Mouse (Mus musculus) lung, embryonic 14.5 days (tissue): ENCODE measurements around the gene AU021092. TPM values are rescaled to one million over a fixed set of nuclear protein-coding genes. Genes with fewer than 3 reads are reported as not detected.
"Not testable (repeated sequence)": the region's sequence is repeated elsewhere in the genome, so short reads cannot be mapped to it uniquely, and the experiment has no call there.

Experiments
- ATAC-seq: fragments of 200-750 bp; cut with Nextera tagmentation; 2 replicates; pipeline ENCODE4 v1.8.0; 2017; ENCODE audit warnings: mild to moderate bottlenecking, moderate TSS enrichment, moderate library complexity; ENCODE audit not compliant: insufficient read depth
- DNase-seq: peaks from one replicate; pipeline ENCODE4 v3.0.0-alpha.2; 2015
- H3K27ac ChIP-seq: fragments of 300-500 bp; sonication (generic); 2 replicates; pipeline ENCODE4 v1.5.1; 2014; ENCODE audit warnings: low read depth, mild to moderate bottlenecking, moderate library complexity
- H3K27me3 ChIP-seq: fragments of 300-500 bp; sonication (generic); 2 replicates; pipeline ENCODE4 v1.6.1; 2014; ENCODE audit warnings: low read length, control low read depth; ENCODE audit not compliant: insufficient read depth
- H3K36me3 ChIP-seq: fragments of 300-500 bp; sonication (generic); 2 replicates; pipeline ENCODE4 v1.6.1; 2014; ENCODE audit warnings: control low read depth; ENCODE audit not compliant: insufficient read depth
- H3K4me1 ChIP-seq: fragments of 300-500 bp; sonication (generic); 2 replicates; pipeline ENCODE4 v1.6.1; 2014; ENCODE audit warnings: antibody characterized with exemption, control low read depth; ENCODE audit not compliant: insufficient read depth
- H3K4me2 ChIP-seq: fragments of 300-500 bp; sonication (generic); 2 replicates; pipeline ENCODE4 v1.6.1; 2014; ENCODE audit warnings: mild to moderate bottlenecking
- H3K4me3 ChIP-seq: fragments of 300-500 bp; sonication (generic); 2 replicates; pipeline ENCODE4 v1.5.1; 2014; ENCODE audit warnings: low read depth, low read length
- H3K9ac ChIP-seq: fragments of 300-500 bp; sonication (generic); 2 replicates; pipeline ENCODE4 v1.6.1; 2014
- H3K9me3 ChIP-seq: fragments of 300-500 bp; sonication (generic); 2 replicates; pipeline ENCODE4 v1.6.1; 2016; ENCODE audit warnings: low read depth, low read length, control low read depth
- CTCF ChIP-seq: IDR thresholded peaks from 2 replicates; pipeline ENCODE4 v1.5.1; 2016; ENCODE audit warnings: antibody characterized with exemption, low read depth
- WGBS: fragments of 180-500 bp; shearing (Covaris S2); extraction: QIAGEN DNeasy Blood & Tissue Kit; methylation state at CpG from one replicate; pipeline ENCODE4 v1.1.7; 2014; 5-methylcytosine and 5-hydroxymethylcytosine counted together
- polyA plus RNA-seq: library from polyadenylated mRNA; unstranded; fragments of >200 nt; fragmentation: Nextera tagmentation; extraction: Ambion mirVana; gene quantifications from 2 replicates; pipeline ENCODE4 v1.2.1, GENCODE M21; 2014

The AU021092 gene
- polyA plus RNA-seq, 1 experiment from 2014 or later, result 3.4 TPM

DNA sequence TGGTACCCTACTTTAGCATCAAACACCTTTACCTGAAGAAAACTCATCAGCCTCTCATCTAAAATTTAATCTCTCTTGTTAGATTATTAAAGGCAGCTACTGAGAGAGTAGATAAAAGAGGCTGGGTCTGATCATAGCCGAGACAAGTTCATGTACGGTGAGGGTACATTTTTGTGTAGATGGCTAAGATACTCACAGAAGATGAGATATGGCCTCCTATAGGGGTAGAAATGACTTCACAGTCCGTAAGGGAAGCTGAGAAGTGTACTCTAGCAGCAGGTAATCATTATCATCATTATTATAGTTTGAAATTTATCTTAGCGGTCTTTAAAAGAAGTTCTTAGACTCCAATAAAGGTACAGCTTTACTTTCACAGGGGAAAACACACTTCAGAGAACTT, 10.9 kb upstream of the AU021092 start:
- Histone ChIP-seq H3K27ac (peak overlapping the region; percentile 43; the same call in 1 of the 2 replicates), H3K9ac (no peak overlapping the region), H3K27me3 (no peaks in the 10 kb centered on the region), H3K4me3 (peak overlapping the region; percentile 84), H3K4me1 (no peaks in the 10 kb centered on the region), H3K9me3 (no peaks in the 10 kb centered on the region), H3K4me2 (peak overlapping the region; percentile 91), H3K36me3 (peaks cover 6% of the 10 kb centered on the region)
- TF ChIP-seq CTCF, result no peak
- WGBS, result 70% methylated on average over 4 of the region's 4 CpGs
- no peak for DNase-seq
- peak; percentile 14; the same call in 1 of the 2 replicates for ATAC-seq

DNA sequence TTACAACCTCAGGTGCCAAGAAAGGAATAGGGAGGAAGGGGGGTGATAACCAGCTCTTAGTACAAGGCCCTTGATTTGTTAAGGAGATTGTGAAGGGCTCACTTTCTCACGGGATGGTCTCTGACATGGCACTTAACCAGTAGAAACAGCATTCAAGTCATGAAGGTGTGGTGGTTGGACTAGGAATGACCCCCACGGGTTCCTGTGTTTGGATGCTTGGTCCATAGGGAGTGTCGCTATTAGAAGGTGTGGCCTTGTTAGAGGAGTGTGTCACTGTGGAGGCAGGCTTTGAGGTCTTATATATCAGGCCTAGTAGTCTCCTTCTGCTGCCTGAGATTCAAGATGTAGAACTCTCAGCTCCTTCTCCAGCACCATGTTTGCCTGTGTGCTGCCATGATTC, 6.0 kb upstream of the AU021092 start:
- H3K9me3 ChIP-seq, H3K36me3 ChIP-seq, DNase-seq, H3K27ac ChIP-seq, H3K27me3 ChIP-seq, H3K9ac ChIP-seq, H3K4me3 ChIP-seq, ATAC-seq, H3K4me2 ChIP-seq, H3K4me1 ChIP-seq: not testable (repeated sequence)
- WGBS, result 66% methylated on average over 3 of the region's 3 CpGs

DNA sequence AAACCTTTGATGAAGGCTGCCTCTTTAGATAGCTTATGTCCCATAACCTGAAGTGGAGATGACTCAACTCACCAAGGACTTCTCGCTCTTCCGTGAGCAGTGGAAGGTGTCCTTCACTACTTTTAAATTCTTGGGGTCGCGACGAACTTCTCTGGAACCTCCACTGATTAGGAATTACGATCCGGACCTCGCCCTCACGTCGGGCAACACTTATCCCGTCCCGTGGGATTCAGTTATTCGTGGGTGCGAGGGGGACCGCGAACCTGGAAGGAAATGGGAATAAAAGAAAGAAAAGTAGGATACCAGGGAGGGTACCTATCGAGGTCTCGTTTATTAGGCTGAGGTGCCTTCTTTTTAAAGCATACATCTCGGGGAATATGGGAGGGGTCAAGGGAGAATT, 5.4 kb upstream of the AU021092 start:
- 73% methylated on average over 19 of the region's 19 CpGs for WGBS
- not testable (repeated sequence) for DNase-seq, H3K4me1 ChIP-seq, H3K4me3 ChIP-seq, H3K9ac ChIP-seq, H3K4me2 ChIP-seq, H3K9me3 ChIP-seq, H3K27me3 ChIP-seq, ATAC-seq, H3K36me3 ChIP-seq, H3K27ac ChIP-seq

DNA sequence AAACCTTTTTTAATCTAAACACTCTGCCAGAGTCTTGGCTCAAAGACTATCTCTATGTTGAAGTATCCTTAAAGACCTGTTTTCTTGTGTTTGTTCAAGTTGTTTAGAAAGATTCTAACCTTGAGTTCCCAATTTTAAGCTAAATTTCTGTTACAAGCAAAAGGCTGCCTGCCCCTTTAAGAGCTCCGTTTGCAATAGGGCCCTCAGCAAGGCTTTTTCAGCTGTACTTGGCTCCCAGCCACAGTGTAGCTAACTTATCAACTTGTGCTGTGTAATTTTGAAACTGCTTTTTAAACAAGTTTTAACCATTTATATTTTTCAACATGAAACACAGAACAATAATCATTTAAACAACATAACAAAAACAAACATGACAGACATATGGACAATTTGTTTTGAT, 4.4 kb upstream of the AU021092 start:
- H3K4me1 ChIP-seq, H3K9me3 ChIP-seq, H3K27ac ChIP-seq, H3K27me3 ChIP-seq, H3K36me3 ChIP-seq, ATAC-seq, DNase-seq, H3K4me3 ChIP-seq, H3K9ac ChIP-seq, H3K4me2 ChIP-seq: not testable (repeated sequence)
- WGBS, result 0% methylated on average over 1 of the region's 1 CpGs

DNA sequence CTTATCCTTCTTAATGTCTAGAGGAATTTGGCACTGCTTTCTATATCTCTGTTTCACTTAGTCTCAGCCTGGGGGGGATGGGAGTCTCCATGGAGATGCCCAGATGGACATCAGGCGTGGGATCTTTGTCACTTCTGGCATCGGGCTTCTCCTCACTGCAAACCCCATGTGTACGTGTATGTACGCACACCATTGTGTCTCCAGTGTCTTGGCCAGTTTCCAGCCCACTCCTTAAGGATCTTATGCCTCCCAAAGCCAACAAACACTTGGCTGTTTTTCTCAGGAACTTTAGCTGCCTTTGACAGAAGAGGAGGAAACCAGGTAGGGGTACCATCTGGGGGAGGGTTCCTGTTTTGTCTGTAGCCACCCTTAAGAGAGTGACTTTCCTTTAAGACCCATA, 696 bp downstream of the AU021092 start:
- Histone ChIP-seq H3K9ac (no peak overlapping the region), H3K4me2 (no peak overlapping the region), H3K36me3 (no peaks in the 10 kb centered on the region), H3K4me3 (no peak overlapping the region), H3K4me1 (no peaks in the 10 kb centered on the region; the same call in 1 of the 2 replicates), H3K27me3 (no peaks in the 10 kb centered on the region), H3K27ac (no peak overlapping the region), H3K9me3 (no peaks in the 10 kb centered on the region)
- ATAC-seq, result no peak
- 40% methylated on average over 4 of the region's 4 CpGs for WGBS
- no peak for TF ChIP-seq CTCF
- peak; percentile 28 for DNase-seq

DNA sequence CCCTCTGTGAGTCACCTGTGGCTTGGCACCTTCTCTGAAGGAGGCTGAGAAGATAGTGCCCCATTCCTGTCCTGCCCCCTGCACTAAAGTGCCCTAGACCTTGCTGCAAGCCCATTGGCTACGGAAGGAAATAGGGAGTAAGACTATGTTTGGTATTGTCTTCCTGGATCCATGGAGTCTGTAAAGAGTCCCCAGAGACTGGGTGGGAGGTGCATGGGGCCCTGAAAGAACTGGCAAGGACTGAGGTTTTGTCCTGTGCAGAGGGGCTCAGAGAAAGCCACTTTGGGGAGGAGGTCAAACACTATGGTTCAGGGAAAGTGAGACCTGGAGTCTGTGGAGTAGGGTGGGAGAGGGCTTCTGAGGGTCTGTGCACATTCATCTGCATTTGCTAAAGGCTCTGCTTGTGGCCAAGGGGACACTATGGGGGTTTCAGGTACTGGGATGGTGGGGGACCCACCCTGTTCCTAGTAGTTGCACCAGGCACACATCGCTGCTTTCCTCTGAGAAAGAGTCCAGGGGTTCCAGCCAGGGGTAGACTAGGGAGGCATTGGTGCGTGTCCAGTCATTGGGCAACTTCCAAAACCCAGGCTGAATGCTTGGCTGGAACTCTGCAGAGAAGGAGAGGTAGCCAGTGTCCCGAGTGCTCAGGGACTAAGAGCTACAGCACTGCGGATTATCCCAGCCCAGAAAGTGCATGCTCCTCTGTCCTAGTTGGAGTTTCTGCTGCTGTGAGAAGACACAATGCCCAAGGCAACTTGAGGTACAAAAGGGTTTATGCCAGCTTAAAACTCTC, 4.6 kb downstream of the AU021092 start:
- 71% methylated on average over 5 of the region's 5 CpGs for WGBS
- no peak for TF ChIP-seq CTCF
- no peaks in the 10 kb centered on the region; the same call in 1 of the 2 replicates for H3K4me1 ChIP-seq
- H3K9ac ChIP-seq, result no peak overlapping the region
- H3K27ac ChIP-seq, result no peak overlapping the region
- no peak overlapping the region for H3K4me2 ChIP-seq
- H3K4me3 ChIP-seq, result no peak overlapping the region
- no peaks in the 10 kb centered on the region for H3K27me3 ChIP-seq
- DNase-seq (no peak), ATAC-seq (no peak)
- H3K36me3 ChIP-seq, result no peaks in the 10 kb centered on the region
- H3K9me3 ChIP-seq, result no peaks in the 10 kb centered on the region

DNA sequence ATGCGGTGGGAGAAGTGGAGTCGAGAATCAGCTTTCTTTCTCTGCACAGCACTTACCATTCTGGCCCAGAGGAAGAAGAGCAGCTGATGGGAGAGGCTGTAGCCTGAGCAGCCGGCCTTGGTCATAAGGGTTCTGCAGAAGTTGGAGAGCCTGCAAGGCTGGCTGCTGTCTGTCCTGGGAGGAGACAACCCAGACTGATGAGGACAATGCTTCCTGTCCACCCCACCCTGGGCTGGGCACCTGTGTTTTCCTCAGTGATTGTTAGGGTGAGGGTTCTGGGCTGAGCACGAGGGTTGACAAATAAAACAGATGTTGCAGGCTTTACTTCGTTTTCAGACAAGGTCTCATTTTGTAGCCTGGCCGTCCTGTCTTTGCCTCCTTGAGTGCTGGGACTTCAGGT, 5.4 kb downstream of the AU021092 start:
- 43% methylated on average over 6 of the region's 6 CpGs for WGBS
- H3K27me3 ChIP-seq, result no peaks in the 10 kb centered on the region
- ATAC-seq, result no peak
- no peak overlapping the region for H3K4me3 ChIP-seq
- no peak for TF ChIP-seq CTCF
- DNase-seq, result no peak
- H3K36me3 ChIP-seq, result no peaks in the 10 kb centered on the region
- H3K9me3 ChIP-seq, result no peaks in the 10 kb centered on the region
- H3K9ac ChIP-seq, result no peak overlapping the region
- no peak overlapping the region for H3K4me2 ChIP-seq
- no peaks in the 10 kb centered on the region; the same call in 1 of the 2 replicates for H3K4me1 ChIP-seq
- H3K27ac ChIP-seq, result no peak overlapping the region

DNA sequence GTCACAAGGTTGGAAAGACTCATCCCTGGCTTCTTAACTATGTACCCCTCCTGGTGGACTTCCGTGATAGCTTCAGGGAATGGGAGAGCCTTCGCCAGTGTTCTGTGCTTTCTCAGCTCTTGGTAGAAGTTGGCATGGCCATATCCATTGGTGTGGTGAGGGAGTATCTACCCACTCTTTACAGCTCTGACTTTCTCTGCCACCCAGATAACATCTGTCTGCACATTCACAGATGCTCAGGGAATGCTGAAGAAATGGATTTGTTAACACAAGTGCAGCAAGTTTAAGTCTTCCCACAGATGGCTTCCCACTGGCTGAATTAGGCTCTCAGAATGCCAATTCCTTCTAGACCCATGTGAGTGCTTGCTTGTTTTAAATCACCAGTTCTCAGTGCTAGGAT, 8.0 kb downstream of the AU021092 start:
- Histone ChIP-seq H3K27ac (no peak overlapping the region), H3K4me2 (no peak overlapping the region), H3K4me3 (no peak overlapping the region), H3K27me3 (no peaks in the 10 kb centered on the region), H3K4me1 (no peaks in the 10 kb centered on the region), H3K9me3 (no peaks in the 10 kb centered on the region), H3K36me3 (no peaks in the 10 kb centered on the region), H3K9ac (no peak overlapping the region)
- no peak for ATAC-seq
- TF ChIP-seq CTCF, result no peak
- no peak for DNase-seq
- WGBS, result 90% methylated on average over 2 of the region's 2 CpGs
